Mouse (Mus musculus) gonadal fat pad, adult 2 months (tissue): Measurements from ENCODE around the gene Srp72. TPM values are rescaled to one million over a fixed set of nuclear protein-coding genes. Genes with fewer than 3 reads are reported as not detected.
A peak's percentile ranks its signal among the peaks of the same experiment; 100 is the strongest.

Experiments used
- DNase-seq: peaks from one replicate; pipeline ENCODE4 v3.0.0-alpha.2; 2012; ENCODE audit warnings: low read depth
- polyA plus RNA-seq: library from polyadenylated mRNA; depleted of rRNA; stranded (reverse); fragments of >200 nt; gene quantifications from 2 replicates; pipeline ENCODE4 v1.2.3, GENCODE M21; 2012; rRNA removed

The Srp72 gene
- polyA plus RNA-seq, result 43.7 and 54.2 TPM in 2 replicates

- DNase-seq, result no peak
Measured at GRCm38 (mm10) chr5:76974554-76975285, at the start of gene Srp72. Srp72 (plus strand) TSS chr5:76974683.

GRCm38 (mm10) chr5:76928124-76928832, 46.2 kb upstream of the Srp72 start:
- no peak for DNase-seq

GRCm38 (mm10) chr5:76929180-76929877, 45.2 kb upstream of the Srp72 start:
- no peak for DNase-seq

GRCm38 (mm10) chr5:76939717-76940116, 34.8 kb upstream of the Srp72 start:
- no peak for DNase-seq

- peak; percentile 60 for DNase-seq
Measured at GRCm38 (mm10) chr5:76941975-76942374, 32.5 kb upstream of the Srp72 start.

GRCm38 (mm10) chr5:76942505-76942904, 32.0 kb upstream of the Srp72 start:
- DNase-seq, result no peak

GRCm38 (mm10) chr5:76944965-76945677, 29.4 kb upstream of the Srp72 start:
- DNase-seq, result no peak

- no peak for DNase-seq
Measured at GRCm38 (mm10) chr5:76945678-76946033, 28.8 kb upstream of the Srp72 start.

GRCm38 (mm10) chr5:76947142-76947541, 27.3 kb upstream of the Srp72 start:
- DNase-seq, result no peak

- DNase-seq, result no peak
Measured at GRCm38 (mm10) chr5:76947758-76948157, 26.7 kb upstream of the Srp72 start.

GRCm38 (mm10) chr5:76950343-76951105, 24.0 kb upstream of the Srp72 start:
- no peak for DNase-seq

- no peak for DNase-seq
Measured at GRCm38 (mm10) chr5:76951106-76952027, 23.1 kb upstream of the Srp72 start, which contains the start of the genes Paics and Ppat. Paics (plus strand) TSS chr5:76951307. Ppat (minus strand) TSS chr5:76951578.

GRCm38 (mm10) chr5:76952112-76953040, 22.1 kb upstream of the Srp72 start:
- DNase-seq, result no peak

- DNase-seq, result no peak
Measured at GRCm38 (mm10) chr5:76953794-76954193, 20.7 kb upstream of the Srp72 start.

- no peak for DNase-seq
Measured at GRCm38 (mm10) chr5:76954271-76954900, 20.1 kb upstream of the Srp72 start.

GRCm38 (mm10) chr5:76955474-76955873, 19.0 kb upstream of the Srp72 start:
- no peak for DNase-seq

GRCm38 (mm10) chr5:76957954-76958353, 16.5 kb upstream of the Srp72 start:
- DNase-seq, result no peak

- DNase-seq, result no peak
Measured at GRCm38 (mm10) chr5:76959587-76959986, 14.9 kb upstream of the Srp72 start.
